Mouse (Mus musculus) liver, embryonic 14.5 days (tissue): ENCODE measurements around the gene Smyd4.

Source experiments
- CTCF ChIP-seq: IDR thresholded peaks from 2 replicates; pipeline ENCODE4 v1.5.1; 2016; ENCODE audit warnings: antibody characterized with exemption, low read depth, control low read depth
- EP300 ChIP-seq: IDR thresholded peaks from 2 replicates; pipeline ENCODE4 v1.6.1; 2016; ENCODE audit warnings: antibody characterized with exemption, low read depth

GRCm38 (mm10) chr11:75452081-75452480 lies 103.8 kb downstream of the Smyd4 start:
- TF ChIP-seq CTCF (no peak), EP300 (no peak)
